Mouse (Mus musculus): Measurements from ENCODE around the gene Palm3.
A peak's percentile ranks its signal among the peaks of the same experiment; 100 is the strongest.
"Not testable (repeated sequence)": the region's sequence is repeated elsewhere in the genome, so short reads cannot be mapped to it uniquely, and the experiment has no call there.

Palm3 gene

GRCm38 (mm10) chr8:84021096-84021495, at the start of gene Palm3:
Gene Palm3, plus strand, starts transcription at chr8:84021471.
- DNase-seq (ENCODE audit: extremely low read depth, insufficient read length, low spot score): no peak

GRCm38 (mm10) chr8:83971661-83972060, 49.6 kb upstream of the Palm3 start:
- DNase-seq (ENCODE audit: extremely low read depth, insufficient read length, low spot score): no peak

- peak; percentile 98 for DNase-seq (ENCODE audit: extremely low read depth, insufficient read length, low spot score)
Measured at GRCm38 (mm10) chr8:83972150-83973120, 48.8 kb upstream of the Palm3 start, which contains the start of gene Prkaca. Gene Prkaca, plus strand, starts transcription at chr8:83972993.

- peak; percentile 43 for DNase-seq (ENCODE audit: extremely low read depth, insufficient read length, low spot score)
Measured at GRCm38 (mm10) chr8:83973161-83974031, 47.9 kb upstream of the Palm3 start.

GRCm38 (mm10) chr8:83974521-83974920, 46.8 kb upstream of the Palm3 start:
- no peak for DNase-seq (ENCODE audit: extremely low read depth, insufficient read length, low spot score)

- no peak for DNase-seq (ENCODE audit: extremely low read depth, insufficient read length, low spot score)
Measured at GRCm38 (mm10) chr8:83976101-83976630, 45.1 kb upstream of the Palm3 start.

GRCm38 (mm10) chr8:83976779-83977350, 44.4 kb upstream of the Palm3 start:
- no peak for DNase-seq (ENCODE audit: extremely low read depth, insufficient read length, low spot score)

GRCm38 (mm10) chr8:83977646-83978045, 43.6 kb upstream of the Palm3 start:
- no peak for DNase-seq (ENCODE audit: extremely low read depth, insufficient read length, low spot score)

GRCm38 (mm10) chr8:83978200-83978599, 43.1 kb upstream of the Palm3 start:
- DNase-seq (ENCODE audit: extremely low read depth, insufficient read length, low spot score): no peak

GRCm38 (mm10) chr8:83980250-83980649, 41.0 kb upstream of the Palm3 start:
- no peak for DNase-seq (ENCODE audit: extremely low read depth, insufficient read length, low spot score)

- no peak for DNase-seq (ENCODE audit: extremely low read depth, insufficient read length, low spot score)
Measured at GRCm38 (mm10) chr8:83980845-83981244, 40.4 kb upstream of the Palm3 start.

- no peak for DNase-seq (ENCODE audit: extremely low read depth, insufficient read length, low spot score)
Measured at GRCm38 (mm10) chr8:83981533-83981932, 39.7 kb upstream of the Palm3 start.

- DNase-seq (ENCODE audit: extremely low read depth, insufficient read length, low spot score): no peak
Measured at GRCm38 (mm10) chr8:83982449-83982848, 38.8 kb upstream of the Palm3 start.

GRCm38 (mm10) chr8:83983222-83983621, 38.0 kb upstream of the Palm3 start:
- DNase-seq (ENCODE audit: extremely low read depth, insufficient read length, low spot score): not testable (repeated sequence)

- no peak for DNase-seq (ENCODE audit: extremely low read depth, insufficient read length, low spot score)
Measured at GRCm38 (mm10) chr8:83989243-83989642, 32.0 kb upstream of the Palm3 start.

- no peak for DNase-seq (ENCODE audit: extremely low read depth, insufficient read length, low spot score)
Measured at GRCm38 (mm10) chr8:83990170-83990569, 31.1 kb upstream of the Palm3 start.

- DNase-seq (ENCODE audit: extremely low read depth, insufficient read length, low spot score): no peak
Measured at GRCm38 (mm10) chr8:83992488-83992887, 28.8 kb upstream of the Palm3 start.

- DNase-seq (ENCODE audit: extremely low read depth, insufficient read length, low spot score): no peak
Measured at GRCm38 (mm10) chr8:83994030-83994429, 27.2 kb upstream of the Palm3 start.

GRCm38 (mm10) chr8:83995973-83996372, 25.3 kb upstream of the Palm3 start:
- no peak for DNase-seq (ENCODE audit: extremely low read depth, insufficient read length, low spot score)
